Mouse (Mus musculus) embryo, embryonic 10 days (tissue): ENCODE results near the gene Lin37.

Source experiments
- DNase-seq: peaks from one replicate; pipeline ENCODE4 v3.0.0-alpha.2; 2015; ENCODE audit warnings: low spot score

The Lin37 gene

DNA sequence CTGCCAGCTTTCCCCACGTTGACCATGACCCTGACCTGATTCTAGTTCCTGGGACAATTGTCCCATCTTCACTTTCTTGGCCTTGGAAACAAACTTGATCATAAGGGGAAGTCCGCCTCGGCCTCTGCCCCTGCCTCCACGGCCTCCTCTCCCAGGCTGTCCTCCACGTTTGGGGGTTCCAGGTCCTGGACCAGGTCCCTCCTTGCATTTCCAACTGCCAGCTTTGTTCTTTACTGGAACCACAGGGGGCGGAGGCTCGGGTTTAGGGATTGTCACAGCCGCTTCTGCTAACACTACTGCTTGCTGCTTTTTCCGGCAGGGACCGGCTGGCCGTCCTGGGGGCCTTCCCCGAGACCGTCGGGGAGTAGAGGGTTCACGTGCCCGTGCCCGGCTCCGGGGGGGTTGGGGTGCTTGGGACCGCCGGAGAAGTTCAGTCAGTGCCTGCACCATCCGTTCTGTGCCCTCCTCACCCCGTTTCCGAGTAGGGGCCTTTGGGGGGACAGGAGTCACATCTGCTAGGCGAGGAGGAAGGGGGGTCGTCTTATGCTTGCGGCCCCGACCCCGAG, 26.9 kb upstream of the Lin37 start:
- no peak for DNase-seq

DNA sequence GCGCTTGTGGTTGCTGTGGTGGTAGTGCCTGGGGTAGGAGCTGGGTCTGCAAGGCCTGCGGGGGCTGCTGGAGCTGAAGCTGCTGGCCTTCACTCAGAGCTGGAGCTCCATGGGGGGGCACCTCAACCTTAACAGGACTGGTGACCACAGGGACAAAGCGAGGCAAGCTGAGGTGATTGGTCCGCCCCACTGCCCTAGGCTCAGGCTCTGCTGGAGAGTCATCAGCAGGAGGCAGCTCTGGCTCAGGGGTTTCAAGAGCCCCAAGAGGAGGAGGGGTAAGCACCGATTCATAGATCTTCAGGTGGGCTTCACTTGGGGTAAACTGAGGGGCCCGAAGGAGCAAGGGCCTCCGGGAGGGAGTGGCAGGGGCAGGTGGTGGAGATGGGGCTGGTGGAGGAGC, 25.5 kb upstream of the Lin37 start:
- no peak for DNase-seq

- DNase-seq, result no peak
Measured at GRCm38 (mm10) chr7:30584339-30584738, 24.7 kb upstream of the Lin37 start.

GRCm38 (mm10) chr7:30581547-30581946, 21.9 kb upstream of the Lin37 start:
- no peak for DNase-seq

- no peak for DNase-seq
Measured at GRCm38 (mm10) chr7:30579950-30580349, 20.3 kb upstream of the Lin37 start.

- no peak for DNase-seq
Measured at GRCm38 (mm10) chr7:30572969-30573368, 13.3 kb upstream of the Lin37 start.

DNA sequence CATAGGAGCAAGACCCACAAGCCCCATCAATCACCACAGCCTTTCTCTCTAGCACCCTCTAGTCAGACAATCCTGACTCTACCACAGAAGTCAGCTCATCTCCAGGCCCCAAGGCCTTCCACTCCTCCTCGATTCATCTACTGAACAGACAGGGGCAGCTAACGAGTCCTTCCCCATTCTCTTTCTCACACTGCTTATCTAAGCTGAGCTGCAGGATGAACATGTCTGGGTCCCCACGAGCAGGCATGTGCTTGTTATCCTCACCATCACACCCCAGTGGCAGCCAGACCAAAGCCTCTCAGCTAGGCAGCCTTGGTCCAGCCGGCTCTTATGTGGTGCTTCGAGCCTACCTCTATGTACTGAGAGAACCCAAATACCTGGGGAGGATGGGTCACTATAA, 12.8 kb upstream of the Lin37 start:
- DNase-seq, result no peak

GRCm38 (mm10) chr7:30567555-30567954, 7.9 kb upstream of the Lin37 start:
- DNase-seq, result no peak

GRCm38 (mm10) chr7:30566033-30566432, 6.4 kb upstream of the Lin37 start:
- DNase-seq, result no peak

GRCm38 (mm10) chr7:30564970-30565571, 5.4 kb upstream of the Lin37 start, which contains the start of gene Igflr1:
Gene Igflr1, plus strand, starts transcription at chr7:30565427.
- no peak for DNase-seq

GRCm38 (mm10) chr7:30563906-30564280, 4.3 kb upstream of the Lin37 start:
- no peak for DNase-seq

- peak; percentile 100 for DNase-seq
Measured at GRCm38 (mm10) chr7:30563117-30563905, 3.7 kb upstream of the Lin37 start, which contains the start of the genes U2af1l4, Gm49396 and Psenen. Gene U2af1l4, plus strand, starts transcription at chr7:30563301. Gene Gm49396, plus strand, starts transcription at chr7:30563344. Gene Psenen, minus strand, starts transcription at chr7:30563627.

GRCm38 (mm10) chr7:30562526-30563116, 3.0 kb upstream of the Lin37 start:
- peak; percentile 62 for DNase-seq

- no peak for DNase-seq
Measured at GRCm38 (mm10) chr7:30560296-30560695, 658 bp upstream of the Lin37 start.

DNA sequence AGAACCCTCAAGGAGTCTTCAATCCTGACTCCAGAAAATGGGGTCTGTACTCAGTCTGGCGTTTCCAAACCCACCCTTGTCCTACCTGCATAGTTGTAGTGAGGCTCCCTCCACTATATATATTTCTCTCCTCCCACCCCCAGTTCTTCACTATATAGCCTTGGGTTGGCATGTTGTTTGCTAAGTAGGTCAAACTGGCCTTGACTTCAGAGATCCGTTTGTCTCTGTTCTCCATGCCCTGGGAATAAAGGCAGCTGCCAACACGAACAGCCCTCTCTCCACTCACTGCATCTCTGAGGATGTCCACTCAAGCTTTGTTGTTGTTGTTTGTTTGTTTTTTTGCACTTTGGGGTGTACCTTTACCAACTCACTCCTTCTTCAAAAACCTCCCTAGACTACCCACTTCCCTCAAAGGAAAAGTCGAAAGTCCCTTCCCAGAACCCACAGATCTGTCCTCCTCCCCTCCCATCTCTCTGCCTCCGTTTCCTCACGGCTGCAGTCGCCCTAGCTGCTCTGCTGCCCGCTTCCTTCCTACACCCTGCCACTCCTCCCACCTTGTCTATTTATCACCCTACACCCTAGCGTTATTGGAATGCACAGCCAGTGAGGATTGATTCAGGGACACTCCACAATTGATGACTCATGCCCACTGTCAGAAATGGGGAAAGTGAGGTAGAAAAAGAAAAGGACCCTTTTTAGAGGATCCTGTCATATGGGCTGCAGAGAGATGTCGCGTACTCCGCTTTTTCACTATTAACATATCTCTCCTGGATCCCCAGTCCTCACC, 789 bp downstream of the Lin37 start:
- DNase-seq, result no peak

DNA sequence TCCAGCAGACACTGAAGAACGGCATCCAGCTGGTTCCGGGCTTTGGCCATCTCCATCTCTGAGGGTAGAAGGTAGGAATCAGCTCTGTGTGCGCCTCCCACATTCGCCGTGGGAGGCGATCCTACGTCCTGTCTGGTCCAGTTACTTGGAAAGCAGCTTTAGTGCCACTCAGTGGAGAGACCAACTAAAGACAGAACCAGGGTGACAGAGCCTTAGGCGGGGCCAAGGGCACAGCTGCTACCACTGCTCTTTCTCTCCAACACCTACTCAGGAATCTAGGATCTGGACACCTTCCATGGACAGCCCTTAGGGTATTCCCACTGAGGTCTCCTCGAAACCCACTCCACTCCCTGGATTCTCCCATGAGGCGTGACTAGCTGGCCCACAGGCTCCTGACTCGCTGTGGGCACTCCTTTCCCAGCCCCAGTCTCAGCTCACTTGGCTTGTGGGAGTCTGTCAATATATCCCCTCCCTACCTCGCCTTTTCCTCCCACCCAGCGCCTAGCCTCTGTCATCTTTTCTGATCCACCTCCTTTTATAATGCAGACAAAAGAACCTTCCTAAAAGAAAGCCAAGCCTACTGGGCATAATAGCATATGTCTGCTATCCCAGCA, 1.6 kb downstream of the Lin37 start:
- DNase-seq, result no peak

DNA sequence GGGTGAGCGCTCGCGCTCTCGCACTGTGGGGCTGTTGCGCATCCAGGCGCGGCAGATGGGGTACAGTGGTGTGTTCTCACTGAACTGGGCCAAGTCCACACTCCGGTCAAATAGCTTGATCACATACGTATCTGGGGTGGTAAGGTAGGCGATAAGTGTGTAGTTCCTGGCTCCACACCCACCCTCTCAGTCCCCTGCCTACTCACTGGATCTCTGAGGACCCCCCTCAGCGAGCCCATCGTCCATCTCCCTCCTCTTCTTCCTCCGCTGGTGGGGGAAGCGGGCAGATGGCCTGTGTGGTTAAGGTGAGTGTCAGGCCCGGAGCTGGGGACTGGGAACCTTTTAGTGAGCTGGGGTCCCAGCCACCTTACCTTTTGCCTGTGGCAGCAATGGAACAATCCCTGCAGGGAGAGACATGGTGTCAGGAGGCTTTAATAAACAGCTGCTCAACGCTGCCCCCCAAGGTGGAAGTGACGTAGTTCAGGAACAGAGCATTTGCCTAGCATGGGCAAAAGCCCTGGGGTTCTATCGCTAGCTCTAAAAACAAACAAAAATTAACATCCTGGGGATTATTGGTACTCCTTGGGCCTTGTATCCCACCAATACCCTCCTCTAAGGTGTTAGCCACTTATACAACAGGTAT, 2.6 kb downstream of the Lin37 start:
- no peak for DNase-seq

GRCm38 (mm10) chr7:30553810-30554584, 5.6 kb downstream of the Lin37 start:
- no peak for DNase-seq

DNA sequence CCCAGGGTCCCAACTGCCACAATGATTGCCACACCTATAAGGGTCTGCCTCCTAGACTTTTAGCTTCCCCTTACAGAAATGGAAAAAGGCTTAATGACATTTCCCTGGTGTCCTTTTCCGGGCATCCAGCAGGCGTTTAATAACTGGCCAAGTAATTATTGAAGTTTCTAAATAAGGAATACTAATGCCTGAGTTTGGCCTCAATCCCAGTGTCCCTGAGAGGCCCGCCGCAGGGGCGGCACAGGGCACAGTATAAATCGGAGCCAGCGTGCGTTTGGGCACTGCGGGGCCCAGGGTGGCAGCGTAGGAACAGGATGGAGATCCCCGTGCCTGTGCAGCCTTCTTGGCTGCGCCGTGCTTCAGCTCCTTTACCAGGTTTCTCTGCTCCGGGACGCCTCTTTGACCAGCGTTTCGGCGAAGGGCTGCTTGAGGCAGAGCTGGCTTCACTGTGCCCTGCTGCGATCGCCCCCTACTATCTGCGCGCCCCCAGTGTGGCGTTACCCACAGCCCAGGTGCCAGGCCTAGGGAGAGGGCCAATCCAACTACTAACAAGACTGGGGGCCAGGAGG, 6.5 kb downstream of the Lin37 start:
- no peak for DNase-seq
